Mouse (Mus musculus): ENCODE data around the gene Tiam1. TPM values are rescaled to one million over a fixed set of nuclear protein-coding genes. Genes with fewer than 3 reads are reported as not detected.
A peak's percentile ranks its signal among the peaks of the same experiment; 100 is the strongest.

Gene Tiam1
- total and polyA plus RNA-seq, 2 experiments from 2014 or later: 20.5 to 42.4 TPM

GRCm38 (mm10) chr16:89774553-89774913 lies 369.0 kb downstream of the Tiam1 start:
- TF ChIP-seq CTCF (IDR thresholded peaks at IDR 0.05; ENCODE audit: low read depth): no peak
- WGBS: 23% methylated on average over 10 of the region's 10 CpGs
- Histone ChIP-seq H3K27ac (ENCODE audit: low read depth, low read length) (no peak overlapping the region), H3K36me3 (ENCODE audit: insufficient read depth) (no peaks in the 10 kb centered on the region), H3K9me3 (ENCODE audit: low read length) (peaks cover 8% of the 10 kb centered on the region; the same call in 1 of the 2 replicates), H3K4me3 (ENCODE audit: low read depth, low read length) (peak overlapping the region; percentile 36), H3K27me3 (ENCODE audit: insufficient read depth, low read length) (no peaks in the 10 kb centered on the region), H3K4me2 (ENCODE audit: low read depth) (peak overlapping the region; percentile 71), H3K9ac (no peak overlapping the region), H3K4me1 (ENCODE audit: insufficient read depth) (0 out of 2 replicates have a peak, but pooled peaks cover 3% of the 10 kb centered on the region)
- no peak for DNase-seq
- no peak for ATAC-seq

- H3K4me2 ChIP-seq (ENCODE audit: low read depth): peak overlapping the region; percentile 71
- 10% methylated on average over 30 of the region's 30 CpGs for WGBS
- H3K4me3 ChIP-seq (ENCODE audit: low read depth, low read length): peak overlapping the region; percentile 36
- peak; percentile 90 for ATAC-seq
- peak overlapping the region; percentile 60 for H3K27ac ChIP-seq (ENCODE audit: low read depth, low read length)
- H3K4me1 ChIP-seq (ENCODE audit: insufficient read depth): 0 out of 2 replicates have a peak, but pooled peaks cover 3% of the 10 kb centered on the region
- H3K36me3 ChIP-seq (ENCODE audit: insufficient read depth): no peaks in the 10 kb centered on the region
- H3K9ac ChIP-seq: 0 out of 2 replicates have a peak overlapping the region, but pooled peaks have one; percentile 26
- H3K27me3 ChIP-seq (ENCODE audit: insufficient read depth, low read length): no peaks in the 10 kb centered on the region
- peaks cover 13% of the 10 kb centered on the region; the same call in 1 of the 2 replicates for H3K9me3 ChIP-seq (ENCODE audit: low read length)
- DNase-seq: peak; percentile 96
- peak; percentile 92 for TF ChIP-seq CTCF (IDR thresholded peaks at IDR 0.05; ENCODE audit: low read depth)
Observed at GRCm38 (mm10) chr16:89773657-89774552, 369.7 kb downstream of the Tiam1 start.

GRCm38 (mm10) chr16:89765919-89766318 lies 377.6 kb downstream of the Tiam1 start:
- Histone ChIP-seq H3K9me3 (ENCODE audit: low read length) (peaks cover 13% of the 10 kb centered on the region; the same call in 1 of the 2 replicates), H3K27me3 (ENCODE audit: insufficient read depth, low read length) (no peaks in the 10 kb centered on the region), H3K9ac (no peak overlapping the region), H3K4me3 (ENCODE audit: low read depth, low read length) (no peak overlapping the region), H3K4me1 (ENCODE audit: insufficient read depth) (peaks cover 4% of the 10 kb centered on the region; the same call in 1 of the 2 replicates), H3K36me3 (ENCODE audit: insufficient read depth) (no peaks in the 10 kb centered on the region), H3K27ac (ENCODE audit: low read depth, low read length) (no peak overlapping the region), H3K4me2 (ENCODE audit: low read depth) (no peak overlapping the region)
- DNase-seq (no peak), ATAC-seq (no peak)
- WGBS: 84% methylated on average over 11 of the region's 11 CpGs
- no peak for TF ChIP-seq CTCF (IDR thresholded peaks at IDR 0.05; ENCODE audit: low read depth)

GRCm38 (mm10) chr16:89765470-89765869 lies 378.1 kb downstream of the Tiam1 start:
- H3K27ac ChIP-seq (ENCODE audit: low read depth, low read length): no peak overlapping the region
- peaks cover 4% of the 10 kb centered on the region; the same call in 1 of the 2 replicates for H3K4me1 ChIP-seq (ENCODE audit: insufficient read depth)
- peak; percentile 23 for ATAC-seq
- H3K4me3 ChIP-seq (ENCODE audit: low read depth, low read length): no peak overlapping the region
- peak; percentile 83 for TF ChIP-seq CTCF (IDR thresholded peaks at IDR 0.05; ENCODE audit: low read depth)
- DNase-seq: peak; percentile 73
- no peaks in the 10 kb centered on the region for H3K27me3 ChIP-seq (ENCODE audit: insufficient read depth, low read length)
- no peak overlapping the region for H3K4me2 ChIP-seq (ENCODE audit: low read depth)
- no peak overlapping the region for H3K9ac ChIP-seq
- H3K36me3 ChIP-seq (ENCODE audit: insufficient read depth): no peaks in the 10 kb centered on the region
- WGBS: 4% methylated on average over 8 of the region's 8 CpGs
- peaks cover 12% of the 10 kb centered on the region; the same call in 1 of the 2 replicates for H3K9me3 ChIP-seq (ENCODE audit: low read length)

GRCm38 (mm10) chr16:89763812-89764211 lies 379.8 kb downstream of the Tiam1 start:
- ATAC-seq: no peak

GRCm38 (mm10) chr16:89762523-89762922 lies 381.0 kb downstream of the Tiam1 start:
- no peak overlapping the region for H3K4me3 ChIP-seq (ENCODE audit: low read depth, low read length)
- no peak for DNase-seq
- H3K36me3 ChIP-seq (ENCODE audit: insufficient read depth): no peaks in the 10 kb centered on the region
- H3K4me1 ChIP-seq (ENCODE audit: insufficient read depth): peaks cover 4% of the 10 kb centered on the region; the same call in 1 of the 2 replicates
- no peak overlapping the region for H3K4me2 ChIP-seq (ENCODE audit: low read depth)
- no peak overlapping the region for H3K9ac ChIP-seq
- H3K27me3 ChIP-seq (ENCODE audit: insufficient read depth, low read length): no peaks in the 10 kb centered on the region
- no peak overlapping the region for H3K27ac ChIP-seq (ENCODE audit: low read depth, low read length)
- no peaks in the 10 kb centered on the region for H3K9me3 ChIP-seq (ENCODE audit: low read length)
- WGBS: 75% methylated on average over 10 of the region's 10 CpGs
- ATAC-seq: no peak
- no peak for TF ChIP-seq CTCF (IDR thresholded peaks at IDR 0.05; ENCODE audit: low read depth)

More at GRCm38 (mm10) chr16:89763812-89764211, 379.8 kb downstream of the Tiam1 start:
- H3K9me3 ChIP-seq (ENCODE audit: low read length): no peaks in the 10 kb centered on the region
- H3K4me2 ChIP-seq (ENCODE audit: low read depth): no peak overlapping the region
- H3K36me3 ChIP-seq (ENCODE audit: insufficient read depth): no peaks in the 10 kb centered on the region
- no peak overlapping the region for H3K4me3 ChIP-seq (ENCODE audit: low read depth, low read length)
- H3K27me3 ChIP-seq (ENCODE audit: insufficient read depth, low read length): no peaks in the 10 kb centered on the region
- DNase-seq: no peak
- TF ChIP-seq CTCF (IDR thresholded peaks at IDR 0.05; ENCODE audit: low read depth): no peak
- H3K27ac ChIP-seq (ENCODE audit: low read depth, low read length): no peak overlapping the region
- 81% methylated on average over 2 of the region's 2 CpGs for WGBS
- H3K4me1 ChIP-seq (ENCODE audit: insufficient read depth): peaks cover 4% of the 10 kb centered on the region; the same call in 1 of the 2 replicates
- H3K9ac ChIP-seq: no peak overlapping the region

- H3K27ac ChIP-seq (ENCODE audit: low read depth, low read length): no peak overlapping the region
- H3K4me1 ChIP-seq (ENCODE audit: insufficient read depth): peaks cover 4% of the 10 kb centered on the region; the same call in 1 of the 2 replicates
- TF ChIP-seq CTCF (IDR thresholded peaks at IDR 0.05; ENCODE audit: low read depth): no peak
- ATAC-seq: no peak
- no peaks in the 10 kb centered on the region for H3K9me3 ChIP-seq (ENCODE audit: low read length)
- H3K36me3 ChIP-seq (ENCODE audit: insufficient read depth): no peaks in the 10 kb centered on the region
- 23% methylated on average over 8 of the region's 8 CpGs for WGBS
- H3K4me3 ChIP-seq (ENCODE audit: low read depth, low read length): no peak overlapping the region
- no peak overlapping the region for H3K4me2 ChIP-seq (ENCODE audit: low read depth)
- H3K27me3 ChIP-seq (ENCODE audit: insufficient read depth, low read length): no peaks in the 10 kb centered on the region
- DNase-seq: peak; percentile 17
- no peak overlapping the region for H3K9ac ChIP-seq
Observed at GRCm38 (mm10) chr16:89762096-89762495, 381.5 kb downstream of the Tiam1 start.
